Mouse (Mus musculus): ENCODE results near the gene Nat10. TPM values are rescaled to one million over a fixed set of nuclear protein-coding genes. Genes with fewer than 3 reads are reported as not detected.

The Nat10 gene
- total and polyA plus RNA-seq, 2 experiments = 8.8 to 28.7 TPM

GRCm38 (mm10) chr2:103797491-103798009 lies 36.5 kb upstream of the Nat10 start, which contains the start of gene Caprin1:
Gene Caprin1, minus strand, starts transcription at chr2:103797649.
- TF ChIP-seq CTCF (IDR thresholded peaks at IDR 0.05; ENCODE audit: low read depth, low read length) (no peak), POLR2A (IDR thresholded peaks at IDR 0.05; ENCODE audit: extremely low read depth, insufficient read depth, low read length) (peak; percentile 93)
- H3K4me1 ChIP-seq (ENCODE audit: control insufficient read depth, insufficient read depth, low read length) = peaks cover 15% of the 10 kb centered on the region
- H3K36me3 ChIP-seq (ENCODE audit: control insufficient read depth, insufficient read depth, low read length) = peaks cover 7% of the 10 kb centered on the region; the same call in 1 of the 2 replicates
- no peaks in the 10 kb centered on the region for H3K27me3 ChIP-seq (ENCODE audit: control insufficient read depth, insufficient read depth, low read length)
- DNase-seq (ENCODE audit: extremely low read depth, low read depth, low spot score) = peak; percentile 87
- peak within 1 kb of the TSS; percentile 89 for H3K4me3 ChIP-seq (ENCODE audit: insufficient read depth, low read depth, low read length)
- peak within 1 kb of the TSS; percentile 99 for H3K9ac ChIP-seq (ENCODE audit: low read depth, low read length)
- peak within 1 kb of the TSS; percentile 98 for H3K27ac ChIP-seq (replicated peaks; ENCODE audit: insufficient read depth, low read depth, low read length)
- peaks cover 10% of the 10 kb centered on the region; the same call in 1 of the 2 replicates for H3K79me2 ChIP-seq (ENCODE audit: control insufficient read depth, insufficient read depth, low read length)
- under 1% methylated on average over 33 of the region's 33 CpGs for WGBS

GRCm38 (mm10) chr2:103796861-103797466 lies 35.9 kb upstream of the Nat10 start:
- WGBS = under 1% methylated on average over 57 of the region's 72 CpGs
- Histone ChIP-seq H3K4me1 (ENCODE audit: control insufficient read depth, insufficient read depth, low read length) (peaks cover 16% of the 10 kb centered on the region), H3K4me3 (ENCODE audit: insufficient read depth, low read depth, low read length) (peak overlapping the region; percentile 89), H3K9ac (ENCODE audit: low read depth, low read length) (peak overlapping the region; percentile 99), H3K27ac (replicated peaks; ENCODE audit: insufficient read depth, low read depth, low read length) (peak overlapping the region; percentile 98), H3K79me2 (ENCODE audit: control insufficient read depth, insufficient read depth, low read length) (peaks cover 11% of the 10 kb centered on the region; the same call in 1 of the 2 replicates), H3K36me3 (ENCODE audit: control insufficient read depth, insufficient read depth, low read length) (peaks cover 11% of the 10 kb centered on the region), H3K27me3 (ENCODE audit: control insufficient read depth, insufficient read depth, low read length) (no peaks in the 10 kb centered on the region)
- no peak for TF ChIP-seq CTCF (IDR thresholded peaks at IDR 0.05; ENCODE audit: low read depth, low read length)
- TF ChIP-seq POLR2A (IDR thresholded peaks at IDR 0.05; ENCODE audit: extremely low read depth, insufficient read depth, low read length) = no peak
- DNase-seq (ENCODE audit: extremely low read depth, low read depth, low spot score) = peak; percentile 88

GRCm38 (mm10) chr2:103796211-103796860 lies 35.3 kb upstream of the Nat10 start:
- H3K4me3 ChIP-seq (ENCODE audit: insufficient read depth, low read depth, low read length) = peak overlapping the region; percentile 89
- H3K9ac ChIP-seq (ENCODE audit: low read depth, low read length) = peak overlapping the region; percentile 99
- DNase-seq (ENCODE audit: extremely low read depth, low read depth, low spot score) = peak; percentile 55
- H3K36me3 ChIP-seq (ENCODE audit: control insufficient read depth, insufficient read depth, low read length) = peaks cover 14% of the 10 kb centered on the region
- TF ChIP-seq POLR2A (IDR thresholded peaks at IDR 0.05; ENCODE audit: extremely low read depth, insufficient read depth, low read length) = no peak
- no peak for TF ChIP-seq CTCF (IDR thresholded peaks at IDR 0.05; ENCODE audit: low read depth, low read length)
- peak overlapping the region; percentile 98 for H3K27ac ChIP-seq (replicated peaks; ENCODE audit: insufficient read depth, low read depth, low read length)
- H3K79me2 ChIP-seq (ENCODE audit: control insufficient read depth, insufficient read depth, low read length) = peaks cover 14% of the 10 kb centered on the region; the same call in 1 of the 2 replicates
- WGBS = under 1% methylated on average over 42 of the region's 42 CpGs
- H3K4me1 ChIP-seq (ENCODE audit: control insufficient read depth, insufficient read depth, low read length) = peaks cover 19% of the 10 kb centered on the region
- H3K27me3 ChIP-seq (ENCODE audit: control insufficient read depth, insufficient read depth, low read length) = no peaks in the 10 kb centered on the region

DNA sequence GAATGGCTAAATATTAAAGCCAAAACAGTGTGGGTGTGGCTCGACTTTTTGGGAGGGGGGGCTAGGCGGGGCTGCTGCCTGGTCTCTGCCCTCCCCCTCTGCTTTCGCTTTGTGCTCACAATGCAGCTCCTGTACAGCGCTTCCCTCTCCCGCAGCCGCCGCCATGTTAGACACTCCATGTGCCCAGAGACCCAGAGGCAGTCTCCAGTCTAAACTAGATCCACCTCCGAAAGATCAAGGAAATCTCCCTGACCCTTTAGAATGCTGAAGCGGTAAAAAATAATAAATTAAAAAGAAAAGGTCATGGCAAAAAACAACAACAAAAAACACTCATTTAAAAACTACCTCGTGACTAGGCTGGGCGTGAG lies 34.8 kb upstream of the Nat10 start:
- peak overlapping the region; percentile 98 for H3K27ac ChIP-seq (replicated peaks; ENCODE audit: insufficient read depth, low read depth, low read length)
- TF ChIP-seq POLR2A (IDR thresholded peaks at IDR 0.05; ENCODE audit: extremely low read depth, insufficient read depth, low read length) (0 out of 2 replicates have a peak, but pooled peaks have one; percentile 43), CTCF (IDR thresholded peaks at IDR 0.05; ENCODE audit: low read depth, low read length) (no peak)
- 0% methylated on average over 11 of the region's 11 CpGs for WGBS

GRCm38 (mm10) chr2:103792009-103792408 lies 30.9 kb upstream of the Nat10 start:
- Histone ChIP-seq H3K36me3 (ENCODE audit: control insufficient read depth, insufficient read depth, low read length) (peaks cover 35% of the 10 kb centered on the region), H3K79me2 (ENCODE audit: control insufficient read depth, insufficient read depth, low read length) (peaks cover 30% of the 10 kb centered on the region), H3K27ac (replicated peaks; ENCODE audit: insufficient read depth, low read depth, low read length) (no peak overlapping the region), H3K4me3 (ENCODE audit: insufficient read depth, low read depth, low read length) (no peak overlapping the region), H3K9ac (ENCODE audit: low read depth, low read length) (no peak overlapping the region), H3K4me1 (ENCODE audit: control insufficient read depth, insufficient read depth, low read length) (peaks cover 24% of the 10 kb centered on the region), H3K27me3 (ENCODE audit: control insufficient read depth, insufficient read depth, low read length) (no peaks in the 10 kb centered on the region)
- DNase-seq (ENCODE audit: extremely low read depth, low read depth, low spot score) = no peak
- no peak for TF ChIP-seq CTCF (IDR thresholded peaks at IDR 0.05; ENCODE audit: low read depth, low read length)
- no peak for TF ChIP-seq POLR2A (IDR thresholded peaks at IDR 0.05; ENCODE audit: extremely low read depth, insufficient read depth, low read length)
- whole genome bisulfite sequencing = 75% methylated on average over 1 of the region's 1 CpGs

More for the DNA sequence above, 34.8 kb upstream of the Nat10 start:
- H3K9ac ChIP-seq (ENCODE audit: low read depth, low read length) = peak overlapping the region; percentile 99
- H3K36me3 ChIP-seq (ENCODE audit: control insufficient read depth, insufficient read depth, low read length) = peaks cover 16% of the 10 kb centered on the region
- no peaks in the 10 kb centered on the region for H3K27me3 ChIP-seq (ENCODE audit: control insufficient read depth, insufficient read depth, low read length)
- DNase-seq (ENCODE audit: extremely low read depth, low read depth, low spot score) = peak; percentile 75
- H3K79me2 ChIP-seq (ENCODE audit: control insufficient read depth, insufficient read depth, low read length) = peaks cover 18% of the 10 kb centered on the region
- H3K4me3 ChIP-seq (ENCODE audit: insufficient read depth, low read depth, low read length) = peak overlapping the region; percentile 89
- peaks cover 21% of the 10 kb centered on the region for H3K4me1 ChIP-seq (ENCODE audit: control insufficient read depth, insufficient read depth, low read length)
